In the genomic region with DNA sequence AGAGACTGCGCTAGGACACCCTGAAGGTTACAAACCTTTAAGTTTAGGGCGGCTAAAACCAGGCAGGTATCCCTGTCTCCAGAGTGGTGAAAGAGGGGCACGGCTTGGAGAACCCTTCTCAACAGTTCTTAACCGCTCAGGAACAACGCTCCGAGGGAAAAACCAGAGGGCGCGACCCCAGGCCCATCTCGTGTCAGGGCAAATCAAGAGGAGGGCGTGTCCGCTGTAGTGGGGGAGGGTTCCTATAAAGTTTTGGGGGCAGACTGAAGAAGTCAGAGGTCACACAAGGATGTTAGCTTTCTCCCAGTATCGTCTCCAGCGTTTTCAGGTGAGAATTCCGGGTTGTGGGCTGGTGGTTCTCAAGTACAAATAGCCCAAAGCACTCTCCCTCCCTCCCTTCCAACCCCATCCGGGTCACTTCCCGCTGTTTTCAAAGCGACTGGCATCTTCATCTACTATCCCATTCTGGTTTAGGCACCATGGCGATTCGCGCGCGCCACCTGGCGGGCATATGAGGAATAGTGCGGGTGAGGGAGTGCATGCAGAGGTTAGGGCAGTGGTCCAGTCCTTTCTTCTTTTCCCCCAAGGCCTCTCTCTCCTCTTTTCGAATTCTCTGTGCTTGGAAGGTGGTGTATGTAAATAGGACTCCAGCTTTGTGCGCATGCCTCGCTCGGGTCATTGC, we compare ENCODE assay signal across 8 mouse cellular contexts. TPM values are rescaled to one million over a fixed set of nuclear protein-coding genes. Genes with fewer than 3 reads are reported as not detected.
DNase-seq lines count a peak whose midpoint lies in the region; ATAC-seq and TF ChIP-seq lines count a peak whose summit lies in the region.

Gene Ccdc83, minus strand, starts transcription at position 489 of the 682 bp plus-strand sequence.

- no peaks in the 10 kb centered on the region for H3K36me3 ChIP-seq in C2C12 (ENCODE audit: control insufficient read depth, insufficient read depth)
- H3K36me3 ChIP-seq in heart, embryonic 11.5 days (ENCODE audit: control insufficient read depth, insufficient read depth, low read length): no peaks in the 10 kb centered on the region
- no peaks in the 10 kb centered on the region for H3K36me3 ChIP-seq in kidney, embryonic 15.5 days
- H3K36me3 ChIP-seq in limb, embryonic 15.5 days: no peaks in the 10 kb centered on the region

- ATAC-seq in erythroblast, adult 5-6 weeks (replicated peaks; ENCODE audit: low FRiP score, poor library complexity, severe bottlenecking): peak; percentile 93
- ATAC-seq in heart, embryonic 11.5 days (replicated peaks; ENCODE audit: insufficient number of reproducible peaks, low FRiP score, low TSS enrichment): peak; percentile 77
- ATAC-seq in kidney, embryonic 15.5 days (replicated peaks; ENCODE audit: low FRiP score): peak; percentile 84
- ATAC-seq in limb, embryonic 15.5 days (ENCODE audit: insufficient number of reproducible peaks, low FRiP score, low TSS enrichment, low read depth): peak; percentile 55; the same call in 1 of the 2 replicates

- peak within 1 kb of the TSS; percentile 58 for H3K4me2 ChIP-seq in heart, embryonic 11.5 days
- peak within 1 kb of the TSS; percentile 67 for H3K4me2 ChIP-seq in kidney, embryonic 15.5 days
- peak within 1 kb of the TSS; percentile 59 for H3K4me2 ChIP-seq in limb, embryonic 15.5 days

- 0 out of 2 replicates have a peak, but pooled peaks cover 3% of the 10 kb centered on the region for H3K4me1 ChIP-seq in heart, embryonic 11.5 days (ENCODE audit: control insufficient read depth, insufficient read depth, low read length)
- H3K4me1 ChIP-seq in kidney, embryonic 15.5 days: peaks cover 8% of the 10 kb centered on the region
- H3K4me1 ChIP-seq in limb, embryonic 15.5 days: peaks cover 5% of the 10 kb centered on the region; the same call in 1 of the 2 replicates

- peak; percentile 94 for TF ChIP-seq CTCF in C2C12 (IDR thresholded peaks at IDR 0.05; ENCODE audit: control insufficient read depth, insufficient read depth, insufficient read length)

- H3K79me3 ChIP-seq in C2C12 (ENCODE audit: low read depth): no peaks in the 10 kb centered on the region

- peak; percentile 79 for DNase-seq in brain, adult 2 months (ENCODE audit: low read depth, low spot score)
- peak; percentile 40 to 41 for DNase-seq in monocyte, adult 2 months (ENCODE audit: low read depth in 1 of 2, low spot score in 2 of 2)
- DNase-seq in spleen, postnatal 14 days (ENCODE audit: low spot score in 2 of 2): peak; percentile 36 to 65

- no peak within 1 kb of the TSS for H3ac ChIP-seq in C2C12 (ENCODE audit: control insufficient read depth, insufficient read length, low read depth)

- no peak within 1 kb of the TSS for H3K4me3 ChIP-seq in C2C12 (ENCODE audit: insufficient read depth, poor library complexity, severe bottlenecking)
- H3K4me3 ChIP-seq in heart, embryonic 11.5 days (ENCODE audit: low read depth, low read length): peak within 1 kb of the TSS; percentile 22
- H3K4me3 ChIP-seq in kidney, embryonic 15.5 days (replicated peaks): peak within 1 kb of the TSS; percentile 30
- peak within 1 kb of the TSS; percentile 30 for H3K4me3 ChIP-seq in limb, embryonic 15.5 days

- no peaks in the 10 kb centered on the region for H3K9me3 ChIP-seq in heart, embryonic 11.5 days (replicated peaks; ENCODE audit: control insufficient read depth, low read length)
- H3K9me3 ChIP-seq in kidney, embryonic 15.5 days (replicated peaks): no peaks in the 10 kb centered on the region
- no peaks in the 10 kb centered on the region for H3K9me3 ChIP-seq in limb, embryonic 15.5 days

- no peaks in the 10 kb centered on the region for H3K79me2 ChIP-seq in C2C12 (ENCODE audit: control insufficient read depth, insufficient read depth)

- 4% methylated on average over 28 of the region's 28 CpGs for WGBS in heart, embryonic 11.5 days (ENCODE audit: insufficient replicate concordance)
- WGBS in kidney, embryonic 15.5 days: 7% methylated on average over 28 of the region's 28 CpGs
- WGBS in limb, embryonic 15.5 days: 7% methylated on average over 28 of the region's 28 CpGs

- peak within 1 kb of the TSS; percentile 8; the same call in 1 of the 2 replicates for H3K9ac ChIP-seq in heart, embryonic 11.5 days (ENCODE audit: low read depth, low read length)
- H3K9ac ChIP-seq in kidney, embryonic 15.5 days: no peak within 1 kb of the TSS
- 0 out of 2 replicates have a peak within 1 kb of the TSS, but pooled peaks have one; percentile 23 for H3K9ac ChIP-seq in limb, embryonic 15.5 days

- no peaks in the 10 kb centered on the region for H3K27me3 ChIP-seq in C2C12 (ENCODE audit: control insufficient read depth, insufficient read depth, insufficient read length)
- H3K27me3 ChIP-seq in heart, embryonic 11.5 days (ENCODE audit: control insufficient read depth, insufficient read depth, low read length): no peaks in the 10 kb centered on the region
- H3K27me3 ChIP-seq in kidney, embryonic 15.5 days: no peaks in the 10 kb centered on the region
- no peaks in the 10 kb centered on the region for H3K27me3 ChIP-seq in limb, embryonic 15.5 days

- no peak within 1 kb of the TSS for H3K27ac ChIP-seq in heart, embryonic 11.5 days (ENCODE audit: low read depth, low read length)
- H3K27ac ChIP-seq in kidney, embryonic 15.5 days: no peak within 1 kb of the TSS
- no peak within 1 kb of the TSS for H3K27ac ChIP-seq in limb, embryonic 15.5 days

TF ChIP-seq in C2C12, 6 proteins besides CTCF, POLR2A, EP300 and RAD21:
- TF ChIP-seq USF1 (IDR thresholded peaks at IDR 0.05; ENCODE audit: low read depth): no peak
- TF ChIP-seq FOSL1 (IDR thresholded peaks at IDR 0.05; ENCODE audit: insufficient read depth, low read length, poor library complexity, severe bottlenecking): no peak
- TF ChIP-seq CEBPB (IDR thresholded peaks at IDR 0.05; ENCODE audit: low read depth): no peak
- TF ChIP-seq MYOG (IDR thresholded peaks at IDR 0.05; ENCODE audit: control insufficient read depth, extremely low read depth, insufficient read length): no peak
- TF ChIP-seq MAX (IDR thresholded peaks at IDR 0.05): no peak
- no peak for TF ChIP-seq MYOD1 (IDR thresholded peaks at IDR 0.05; ENCODE audit: control insufficient read depth, insufficient read length, low read depth)

RNA-seq across cellular contexts. Expression of gene Ccdc83, which starts in this region (rescaled TPM):
- polyA plus RNA-seq in C2C12 (2012; fragmentation: generic; extraction: Trizol): not detected
- total RNA-seq in erythroblast, adult 5-6 weeks (2015; ENCODE audit: low replicate concordance): not detected in 2 replicates
- total RNA-seq in erythroblast, adult 5-6 weeks (2017; ENCODE audit: low replicate concordance): not detected in 2 replicates
- not detected in 2 replicates for polyA plus RNA-seq in heart, embryonic 11.5 days (2014; fragmentation: Nextera tagmentation; extraction: Ambion mirVana)
- polyA plus RNA-seq in kidney, embryonic 15.5 days (2015; fragmentation: Nextera tagmentation; extraction: Ambion mirVana): not detected in 2 replicates
- not detected in 2 replicates for polyA plus RNA-seq in limb, embryonic 15.5 days (2015; fragmentation: Nextera tagmentation; extraction: Ambion mirVana)

Comparison
In these comparisons a context has a peak if more than half of its experiments do, and no peak if none do; other contexts are left out.
1. Peak in ATAC-seq in erythroblast, adult 5-6 weeks; RNA of the gene not detected or under 1 TPM.
2. Peak in ATAC-seq, H3K4me3 ChIP-seq, H3K9ac ChIP-seq and H3K4me2 ChIP-seq in heart, embryonic 11.5 days; RNA of the gene not detected or under 1 TPM.
3. Peak in ATAC-seq, H3K4me3 ChIP-seq and H3K4me2 ChIP-seq in kidney, embryonic 15.5 days; RNA of the gene not detected or under 1 TPM.
4. Peak in ATAC-seq, H3K4me3 ChIP-seq, H3K9ac ChIP-seq and H3K4me2 ChIP-seq in limb, embryonic 15.5 days; RNA of the gene not detected or under 1 TPM.